Mouse (Mus musculus) limb, embryonic 14.5 days (tissue): ENCODE measurements at regions not wholly inside any gene's neighbourhood (a gene's known extent, or its start where the extent isn't known, plus 50 kb on each side); places are given as distances from the start of the nearest gene placed in this dataset.

Experiments
- ATAC-seq: fragments of 200-750 bp; cut with Nextera tagmentation; 2 replicates; pipeline ENCODE4 v1.8.0; 2017; ENCODE audit warnings: low read depth, moderate number of reproducible peaks, moderate TSS enrichment; ENCODE audit not compliant: low FRiP score
- DNase-seq: peaks from one replicate; pipeline ENCODE4 v3.0.0-alpha.2; 2015; ENCODE audit warnings: low spot score
- H3K27ac ChIP-seq: fragments of 300-500 bp; sonication (generic); replicated peaks from 2 replicates; pipeline ENCODE4 v1.5.1; 2014; ENCODE audit warnings: low read depth, mild to moderate bottlenecking, low read length, moderate library complexity, mixed read lengths
- H3K27me3 ChIP-seq: fragments of 300-500 bp; sonication (generic); 2 replicates; pipeline ENCODE4 v1.6.1; 2014; ENCODE audit warnings: low read length, mixed read lengths; ENCODE audit not compliant: control insufficient read depth, insufficient read depth
- H3K36me3 ChIP-seq: fragments of 300-500 bp; sonication (generic); 2 replicates; pipeline ENCODE4 v1.6.1; 2014; ENCODE audit warnings: mild to moderate bottlenecking, low read length, moderate library complexity, mixed read lengths; ENCODE audit not compliant: control insufficient read depth, insufficient read depth
- H3K4me1 ChIP-seq: fragments of 300-500 bp; sonication (generic); 2 replicates; pipeline ENCODE4 v1.6.1; 2014; ENCODE audit warnings: antibody characterized with exemption, low read length, mixed read lengths; ENCODE audit not compliant: control insufficient read depth, insufficient read depth
- H3K4me2 ChIP-seq: fragments of 300-500 bp; sonication (generic); replicated peaks from 2 replicates; pipeline ENCODE4 v1.6.1; 2014; ENCODE audit warnings: low read depth, mild to moderate bottlenecking, low read length, moderate library complexity; ENCODE audit not compliant: severe bottlenecking
- H3K4me3 ChIP-seq: fragments of 300-500 bp; sonication (generic); replicated peaks from 2 replicates; pipeline ENCODE4 v1.5.1; 2014; ENCODE audit warnings: low read length
- H3K9ac ChIP-seq: fragments of 300-500 bp; sonication (generic); 2 replicates; pipeline ENCODE4 v1.6.1; 2014; ENCODE audit warnings: mild to moderate bottlenecking, low read depth, low read length, moderate library complexity; ENCODE audit not compliant: severe bottlenecking
- H3K9me3 ChIP-seq: fragments of 300-500 bp; sonication (generic); 2 replicates; pipeline ENCODE4 v1.6.1; 2016; ENCODE audit warnings: low read length; ENCODE audit not compliant: control insufficient read depth
- POLR2A ChIP-seq: fragments of 200-500 bp; IDR thresholded peaks from 2 replicates; pipeline ENCODE4 v1.8.0; 2012; ENCODE audit warnings: inconsistent platforms, mild to moderate bottlenecking, moderate library complexity, borderline replicate concordance; ENCODE audit not compliant: insufficient read depth, insufficient read length; ENCODE audit errors: extremely low read depth
- WGBS: fragments of 180-500 bp; shearing (Covaris S2); extraction: QIAGEN DNeasy Blood & Tissue Kit; methylation state at CpG from one replicate; pipeline ENCODE4 v1.1.7; 2014; 5-methylcytosine and 5-hydroxymethylcytosine counted together

DNA sequence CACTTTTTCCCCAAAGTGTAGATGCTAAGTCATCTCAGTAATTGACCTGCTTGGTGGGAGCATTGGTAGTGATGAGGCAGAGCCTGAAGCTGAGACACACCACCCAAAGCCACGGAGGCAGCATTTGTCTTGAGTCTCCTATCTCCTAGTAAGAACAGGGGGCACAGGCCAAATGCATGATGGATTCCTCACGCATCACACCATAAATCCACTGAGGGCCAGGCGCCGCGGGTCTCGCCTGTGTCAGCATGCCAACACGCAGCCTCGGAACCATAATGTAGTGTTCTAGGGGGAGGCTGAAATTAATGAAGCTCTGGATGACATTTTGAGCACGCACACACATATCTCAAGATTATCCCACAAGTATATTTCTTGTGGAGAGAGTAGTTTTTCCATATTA lies 521.5 kb downstream of the Bnc2 start:
- no peaks in the 10 kb centered on the region for H3K9me3 ChIP-seq
- H3K9ac ChIP-seq, result no peak overlapping the region
- ATAC-seq, result no peak
- H3K27ac ChIP-seq, result no peak overlapping the region
- no peaks in the 10 kb centered on the region for H3K36me3 ChIP-seq
- no peak for TF ChIP-seq POLR2A
- 84% methylated on average over 9 of the region's 9 CpGs for WGBS
- DNase-seq, result no peak
- H3K4me2 ChIP-seq, result no peak overlapping the region
- H3K4me3 ChIP-seq, result no peak overlapping the region
- peaks cover 26% of the 10 kb centered on the region for H3K4me1 ChIP-seq
- no peaks in the 10 kb centered on the region for H3K27me3 ChIP-seq

DNA sequence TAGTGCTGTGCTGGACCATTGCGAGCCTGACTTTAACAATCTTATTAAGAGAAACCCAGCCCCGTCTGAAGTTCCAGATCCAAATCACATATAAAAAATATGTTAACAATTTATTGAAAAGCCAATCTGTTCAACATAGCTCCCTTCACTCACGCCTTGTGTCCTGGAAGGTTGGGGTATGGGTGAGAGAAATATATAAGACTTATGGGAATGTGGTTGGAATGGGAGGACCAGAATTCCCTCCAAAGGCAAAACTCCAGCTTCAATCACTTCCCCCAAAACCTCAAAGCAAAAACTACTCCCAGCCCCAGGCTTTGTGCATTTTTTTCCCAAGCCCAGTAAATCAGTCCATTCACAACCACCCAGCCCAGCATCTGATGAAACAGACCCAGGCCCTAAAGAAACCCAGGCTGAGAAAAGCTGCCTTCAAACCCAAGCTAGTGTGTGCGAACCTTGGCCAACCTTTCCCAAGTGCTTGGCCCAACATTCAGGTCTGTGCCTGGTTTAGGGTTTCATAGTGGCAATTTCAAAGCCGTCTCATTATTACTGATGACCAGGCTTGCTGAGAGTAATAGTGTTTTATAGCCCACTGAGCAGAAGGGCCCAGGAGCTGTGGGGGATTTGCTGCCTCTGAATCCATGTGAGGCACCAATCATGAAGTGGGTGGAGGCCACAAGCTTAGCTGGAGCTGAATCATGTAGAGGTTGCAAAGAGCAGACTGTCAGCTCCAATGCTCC lies 517.0 kb downstream of the Bnc2 start:
- Histone ChIP-seq H3K4me1 (peaks cover 14% of the 10 kb centered on the region; the same call in 1 of the 2 replicates), H3K9ac (no peak overlapping the region), H3K4me2 (no peak overlapping the region), H3K36me3 (no peaks in the 10 kb centered on the region), H3K9me3 (no peaks in the 10 kb centered on the region), H3K4me3 (no peak overlapping the region), H3K27ac (no peak overlapping the region), H3K27me3 (no peaks in the 10 kb centered on the region)
- no peak for TF ChIP-seq POLR2A
- WGBS, result 25% methylated on average over 5 of the region's 5 CpGs
- peak; percentile 85 for DNase-seq
- ATAC-seq, result peak; percentile 90

DNA sequence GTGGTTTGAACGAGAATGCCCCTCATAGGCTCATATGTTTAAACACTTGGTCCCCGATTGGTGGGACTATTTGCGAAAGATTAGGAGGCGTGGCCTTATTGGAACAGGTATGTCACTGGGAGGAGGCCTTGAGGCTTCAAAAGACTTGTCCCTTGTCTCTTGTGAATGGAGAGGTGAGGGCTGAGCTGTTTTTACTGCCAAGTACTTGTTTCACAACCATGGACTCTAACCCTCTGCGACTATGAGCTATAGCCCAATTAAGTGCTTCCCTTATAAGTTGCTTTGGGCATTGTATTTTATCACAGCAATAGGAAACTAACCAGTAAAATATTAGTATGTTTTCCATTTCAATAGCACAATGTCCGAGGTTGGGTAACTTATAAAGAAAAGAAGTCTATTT lies 511.7 kb downstream of the Bnc2 start:
- 87% methylated on average over 6 of the region's 6 CpGs for WGBS
- no peak for ATAC-seq

DNA sequence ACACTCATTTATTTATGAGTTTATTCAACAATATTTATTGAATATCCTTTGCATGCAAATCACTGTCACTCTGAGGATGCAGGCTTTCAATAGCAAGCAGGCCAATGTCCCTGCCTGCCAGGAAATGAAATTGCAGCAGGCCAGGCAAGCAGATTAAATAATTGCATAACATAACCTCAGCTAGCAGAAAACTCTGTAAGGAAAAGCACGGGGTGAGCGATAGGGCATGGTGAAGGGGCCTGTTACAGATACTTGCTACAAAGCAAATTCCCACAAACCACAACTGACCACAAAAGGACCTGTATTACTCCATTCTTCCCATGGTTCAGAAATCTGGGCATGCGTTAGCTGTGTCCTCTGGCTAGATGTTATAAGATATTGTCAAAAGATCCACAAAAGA lies 509.8 kb downstream of the Bnc2 start:
- ATAC-seq, result no peak
- H3K9ac ChIP-seq, result no peak overlapping the region
- no peaks in the 10 kb centered on the region for H3K27me3 ChIP-seq
- H3K9me3 ChIP-seq, result no peaks in the 10 kb centered on the region
- H3K4me2 ChIP-seq, result no peak overlapping the region
- H3K27ac ChIP-seq, result no peak overlapping the region
- DNase-seq, result no peak
- no peak overlapping the region for H3K4me3 ChIP-seq
- TF ChIP-seq POLR2A, result no peak
- WGBS, result 80% methylated on average over 3 of the region's 3 CpGs
- 0 out of 2 replicates have a peak, but pooled peaks cover 4% of the 10 kb centered on the region for H3K4me1 ChIP-seq
- no peaks in the 10 kb centered on the region for H3K36me3 ChIP-seq

More for the DNA sequence above, 511.7 kb downstream of the Bnc2 start:
- no peak for DNase-seq
- Histone ChIP-seq H3K27ac (no peak overlapping the region), H3K36me3 (no peaks in the 10 kb centered on the region), H3K9me3 (no peaks in the 10 kb centered on the region), H3K4me3 (no peak overlapping the region), H3K4me1 (peaks cover 8% of the 10 kb centered on the region; the same call in 1 of the 2 replicates), H3K9ac (no peak overlapping the region), H3K4me2 (no peak overlapping the region), H3K27me3 (no peaks in the 10 kb centered on the region)
- no peak for TF ChIP-seq POLR2A

GRCm38 (mm10) chr4:84172841-84173240 lies 502.2 kb downstream of the Bnc2 start:
- Histone ChIP-seq H3K4me1 (peaks cover 14% of the 10 kb centered on the region; the same call in 1 of the 2 replicates), H3K9ac (no peak overlapping the region), H3K27ac (no peak overlapping the region), H3K4me3 (no peak overlapping the region), H3K36me3 (no peaks in the 10 kb centered on the region), H3K4me2 (no peak overlapping the region), H3K27me3 (no peaks in the 10 kb centered on the region), H3K9me3 (no peaks in the 10 kb centered on the region)
- 58% methylated on average over 6 of the region's 6 CpGs for WGBS
- TF ChIP-seq POLR2A, result no peak
- ATAC-seq (peak; percentile 30; the same call in 1 of the 2 replicates), DNase-seq (peak; percentile 24)
